Mouse (Mus musculus) CH12.LX (cell line): ENCODE measurements around the gene Exoc8. TPM values are rescaled to one million over a fixed set of nuclear protein-coding genes. Genes with fewer than 3 reads are reported as not detected.

Experiments used
- DNase-seq: peaks from one replicate; pipeline ENCODE4 v3.0.0-alpha.2; 2013; ENCODE audit errors: extremely low read depth
- H3K27ac ChIP-seq: 2 replicates; pipeline ENCODE4 v1.5.1; 2012; ENCODE audit warnings: low read depth, mild to moderate bottlenecking, control low read depth, moderate library complexity; ENCODE audit not compliant: insufficient read depth
- H3K27me3 ChIP-seq: replicated peaks from 2 replicates; pipeline ENCODE3; 2012; ENCODE audit warnings: inconsistent platforms
- H3K36me3 ChIP-seq, 2 experiments: replicated peaks in 1 of 2; 2 replicates each; pipeline versions ENCODE3 to v1.6.1; 2012; ENCODE audit warnings: inconsistent platforms in 1 of 2, low read length in 1 of 2, mild to moderate bottlenecking in 1 of 2, mixed read lengths in 1 of 2, moderate library complexity in 1 of 2; ENCODE audit not compliant: control insufficient read depth in 1 of 2, insufficient read depth in 1 of 2
- H3K4me1 ChIP-seq, 2 experiments: 2 replicates each; pipeline ENCODE4 v1.6.1; 2012; ENCODE audit warnings: inconsistent platforms in 1 of 2, moderate library complexity in 1 of 2; ENCODE audit not compliant: insufficient read depth in 2 of 2, control insufficient read depth in 1 of 2
- H3K4me2 ChIP-seq: 2 replicates; pipeline ENCODE4 v1.6.1; 2012; ENCODE audit warnings: low read depth, mild to moderate bottlenecking, control low read depth; ENCODE audit not compliant: poor library complexity, insufficient read depth, severe bottlenecking
- H3K4me3 ChIP-seq, 3 experiments: fragments of 150-350 bp in 1 of 3; sonication (generic) in 1 of 3; replicated peaks in 1 of 3; 2 replicates each; pipeline versions ENCODE3 to v1.5.1; 2011 to 2012; ENCODE audit warnings: low read depth in 2 of 3, low read length in 2 of 3, mild to moderate bottlenecking in 2 of 3, moderate library complexity in 2 of 3, control low read depth in 1 of 3, improper control_type of control experiment in 1 of 3, inconsistent platforms in 1 of 3, mixed read lengths in 1 of 3; ENCODE audit not compliant: poor library complexity in 1 of 3
- H3K79me2 ChIP-seq: replicated peaks from 2 replicates; pipeline ENCODE4 v1.6.1; 2012; ENCODE audit warnings: mild to moderate bottlenecking, moderate library complexity; ENCODE audit not compliant: control insufficient read depth, poor library complexity, insufficient read depth, severe bottlenecking; ENCODE audit errors: extremely low read depth
- H3K9ac ChIP-seq: 2 replicates; pipeline ENCODE4 v1.6.1; 2012; ENCODE audit warnings: low read depth, mild to moderate bottlenecking, control low read depth, moderate library complexity; ENCODE audit not compliant: insufficient read depth
- H3K9me3 ChIP-seq: replicated peaks from 2 replicates; pipeline ENCODE3; 2012; ENCODE audit warnings: low read length, inconsistent platforms, mixed read lengths
- BHLHE40 ChIP-seq: IDR thresholded peaks from 2 replicates; pipeline ENCODE4 v1.6.1; 2011; ENCODE audit warnings: mild to moderate bottlenecking, low read depth, low read length, improper control_type of control experiment
- CHD1 ChIP-seq: IDR thresholded peaks from 2 replicates; pipeline ENCODE4 v1.6.1; 2012; ENCODE audit warnings: low read depth, low read length, improper control_type of control experiment, inconsistent platforms
- CHD2 ChIP-seq: IDR thresholded peaks from 2 replicates; pipeline ENCODE4 v1.6.1; 2011; ENCODE audit warnings: low read length, improper control_type of control experiment
- CTCF ChIP-seq, 2 experiments: IDR thresholded peaks in 1 of 2; conservative IDR thresholded peaks in 1 of 2; 2 replicates each; pipeline ENCODE4 v1.5.1; 2011 to 2012; ENCODE audit warnings: low read depth in 2 of 2, low read length in 2 of 2, improper control_type of control experiment in 1 of 2, inconsistent platforms in 1 of 2, mild to moderate bottlenecking in 1 of 2, moderate library complexity in 1 of 2
- E2F4 ChIP-seq: IDR thresholded peaks from 2 replicates; pipeline ENCODE4 v1.6.1; 2011; ENCODE audit warnings: low read depth, low read length, improper control_type of control experiment; ENCODE audit not compliant: insufficient replicate concordance
- ELF1 ChIP-seq: IDR thresholded peaks from 2 replicates; pipeline ENCODE4 v1.6.1; 2014; ENCODE audit warnings: low read depth, mild to moderate bottlenecking, inconsistent platforms, low read length, improper control_type of control experiment
- EP300 ChIP-seq: IDR thresholded peaks from 2 replicates; pipeline ENCODE4 v1.6.1; 2011; ENCODE audit warnings: low read length, improper control_type of control experiment
- ETS1 ChIP-seq: conservative IDR thresholded peaks from 2 replicates; pipeline ENCODE4 v1.6.1; 2012; ENCODE audit warnings: low read depth, mild to moderate bottlenecking, inconsistent platforms, low read length, improper control_type of control experiment, moderate library complexity
- GABPA ChIP-seq: IDR thresholded peaks from 2 replicates; pipeline ENCODE4 v1.6.1; 2012; ENCODE audit warnings: low read depth, low read length, improper control_type of control experiment, inconsistent platforms; ENCODE audit not compliant: insufficient replicate concordance
- HCFC1 ChIP-seq: IDR thresholded peaks from 2 replicates; pipeline ENCODE4 v1.6.1; 2012; ENCODE audit warnings: low read depth, mild to moderate bottlenecking, inconsistent platforms, low read length, improper control_type of control experiment
- IRF4 ChIP-seq: IDR thresholded peaks from 2 replicates; pipeline ENCODE4 v1.6.1; 2014; ENCODE audit warnings: low read depth, mild to moderate bottlenecking, inconsistent platforms, low read length, improper control_type of control experiment
- JUN ChIP-seq: IDR thresholded peaks from 2 replicates; pipeline ENCODE4 v1.6.1; 2011; ENCODE audit warnings: low read depth, mild to moderate bottlenecking, low read length, improper control_type of control experiment, moderate library complexity; ENCODE audit not compliant: insufficient read depth
- JUND ChIP-seq: conservative IDR thresholded peaks from 2 replicates; pipeline ENCODE4 v1.6.1; 2011; ENCODE audit warnings: low read depth, low read length, improper control_type of control experiment
- KAT2A ChIP-seq: IDR thresholded peaks from 2 replicates; pipeline ENCODE4 v1.6.1; 2012; ENCODE audit warnings: low read length, improper control_type of control experiment, inconsistent platforms; ENCODE audit not compliant: insufficient replicate concordance
- MAFK ChIP-seq: IDR thresholded peaks from 2 replicates; pipeline ENCODE4 v1.6.1; 2011; ENCODE audit warnings: low read length, improper control_type of control experiment; ENCODE audit not compliant: insufficient replicate concordance
- MAX ChIP-seq: IDR thresholded peaks from 2 replicates; pipeline ENCODE4 v1.6.1; 2011; ENCODE audit warnings: low read length, improper control_type of control experiment
- MAZ ChIP-seq: IDR thresholded peaks from 2 replicates; pipeline ENCODE4 v1.6.1; 2012; ENCODE audit warnings: low read depth, mild to moderate bottlenecking, inconsistent platforms, low read length, improper control_type of control experiment, moderate library complexity
- MEF2A ChIP-seq: IDR thresholded peaks from 2 replicates; pipeline ENCODE4 v1.6.1; 2014; ENCODE audit warnings: low read depth, mild to moderate bottlenecking, inconsistent platforms, low read length, improper control_type of control experiment, borderline replicate concordance
- MXI1 ChIP-seq: IDR thresholded peaks from 2 replicates; pipeline ENCODE4 v1.6.1; 2011; ENCODE audit warnings: mild to moderate bottlenecking, low read depth, low read length, improper control_type of control experiment
- MYC ChIP-seq: IDR thresholded peaks from 2 replicates; pipeline ENCODE4 v1.6.1; 2011; ENCODE audit warnings: low read depth, mild to moderate bottlenecking, improper control_type of control experiment, low read length
- NELFE ChIP-seq: IDR thresholded peaks from 2 replicates; pipeline ENCODE4 v1.6.1; 2011; ENCODE audit warnings: low read depth, low read length, improper control_type of control experiment
- NRF1 ChIP-seq: IDR thresholded peaks from 2 replicates; pipeline ENCODE4 v1.6.1; 2014; ENCODE audit warnings: low read depth, mild to moderate bottlenecking, inconsistent platforms, low read length, improper control_type of control experiment, moderate library complexity
- PAX5 ChIP-seq: IDR thresholded peaks from 2 replicates; pipeline ENCODE4 v1.6.1; 2012; ENCODE audit warnings: low read length, inconsistent platforms, mixed read lengths
- POLR2A ChIP-seq: IDR thresholded peaks from 2 replicates; pipeline ENCODE4 v1.6.1; 2011; ENCODE audit warnings: low read depth, mild to moderate bottlenecking, improper control_type of control experiment, low read length
- POLR2AphosphoS2 ChIP-seq: IDR thresholded peaks from 2 replicates; pipeline ENCODE4 v1.6.1; 2011; ENCODE audit warnings: low read depth, low read length, improper control_type of control experiment
- RAD21 ChIP-seq: IDR thresholded peaks from 2 replicates; pipeline ENCODE4 v1.6.1; 2011; ENCODE audit warnings: low read depth, mild to moderate bottlenecking, low read length, improper control_type of control experiment, moderate library complexity
- RCOR1 ChIP-seq: conservative IDR thresholded peaks from 2 replicates; pipeline ENCODE4 v1.6.1; 2012; ENCODE audit warnings: low read depth, mild to moderate bottlenecking, inconsistent platforms, low read length, improper control_type of control experiment
- SIN3A ChIP-seq: IDR thresholded peaks from 2 replicates; pipeline ENCODE4 v1.6.1; 2012; ENCODE audit warnings: low read length, improper control_type of control experiment, inconsistent platforms
- SMC3 ChIP-seq: IDR thresholded peaks from 2 replicates; pipeline ENCODE4 v1.6.1; 2011; ENCODE audit warnings: low read depth, low read length, improper control_type of control experiment
- TBP ChIP-seq: conservative IDR thresholded peaks from 2 replicates; pipeline ENCODE4 v1.6.1; 2011; ENCODE audit warnings: low read depth, low read length, improper control_type of control experiment
- TCF12 ChIP-seq: IDR thresholded peaks from 2 replicates; pipeline ENCODE4 v1.6.1; 2014; ENCODE audit warnings: low read depth, mild to moderate bottlenecking, inconsistent platforms, low read length, improper control_type of control experiment
- UBTF ChIP-seq: IDR thresholded peaks from 2 replicates; pipeline ENCODE4 v1.6.1; 2012; ENCODE audit warnings: low read depth, mild to moderate bottlenecking, inconsistent platforms, low read length, improper control_type of control experiment, moderate library complexity
- USF1 ChIP-seq: IDR thresholded peaks from 2 replicates; pipeline ENCODE4 v1.6.1; 2014; ENCODE audit warnings: low read depth, mild to moderate bottlenecking, inconsistent platforms, low read length, improper control_type of control experiment
- USF2 ChIP-seq: conservative IDR thresholded peaks from 2 replicates; pipeline ENCODE4 v1.6.1; 2011; ENCODE audit warnings: low read depth, low read length, improper control_type of control experiment
- ZC3H11A ChIP-seq: IDR thresholded peaks from 2 replicates; pipeline ENCODE4 v1.6.1; 2012; ENCODE audit warnings: low read depth, mild to moderate bottlenecking, inconsistent platforms, low read length, improper control_type of control experiment
- ZKSCAN1 ChIP-seq: IDR thresholded peaks from 2 replicates; pipeline ENCODE4 v1.6.1; 2012; ENCODE audit warnings: low read depth, inconsistent platforms, low read length, improper control_type of control experiment, borderline replicate concordance
- ZMIZ1 ChIP-seq: IDR thresholded peaks from 2 replicates; pipeline ENCODE4 v1.6.1; 2012; ENCODE audit warnings: low read depth, mild to moderate bottlenecking, inconsistent platforms, low read length, improper control_type of control experiment
- ZNF384 ChIP-seq: IDR thresholded peaks from 2 replicates; pipeline ENCODE4 v1.6.1; 2012; ENCODE audit warnings: low read depth, low read length, improper control_type of control experiment, inconsistent platforms
- dilution Hi-C: fragments of 300-500 bp; cut with MboI; formaldehyde crosslinking; loops from 2 replicates; pipeline ENCODE4 v1.14.3; 2020; ENCODE audit warnings: low sequenced_read_pairs; ENCODE audit not compliant: extremely low pct_unique_long_range_greater_than_20kb, extremely low pct_ligation_motif_present
- in situ Hi-C: fragments of 300-500 bp; cut with MboI; formaldehyde crosslinking; loops from 3 replicates; pipeline ENCODE4 v1.14.3; 2019; ENCODE audit warnings: low sequenced_read_pairs, low pct_ligation_motif_present, low pct_unique_long_range_greater_than_20kb, mixed read lengths
- polyA plus RNA-seq: library from polyadenylated mRNA; unstranded; fragments of >175 nt; gene quantifications from 2 replicates; pipeline ENCODE4 v1.2.1, GENCODE M21; 2012; ENCODE audit warnings: low read depth; ENCODE audit not compliant: insufficient read length
- total RNA-seq, 2 experiments: library from RNA; depleted of rRNA; stranded (reverse); fragments of 300-350 nt in 1 of 2; fragments of >200 nt in 1 of 2; gene quantifications; 2 replicates each; pipeline ENCODE4 v1.2.3; 2012 to 2014

Gene Exoc8
- total and polyA plus RNA-seq, 3 experiments, result 5.9 to 11.2 (median 10.7) TPM

- H3K27me3 ChIP-seq, result no peaks in the 10 kb centered on the region
- dilution Hi-C loops (no loop called here), in situ Hi-C loops (no loop called here)
- peaks cover 15 to 43% of the 10 kb centered on the region in 2 experiments for H3K4me1 ChIP-seq
- TF ChIP-seq KAT2A, result no peak
- no peak for TF ChIP-seq MAFK
- TF ChIP-seq MYC, result 0 out of 2 replicates have a peak, but pooled peaks have one; percentile 51
- TF ChIP-seq E2F4, result no peak
- TF ChIP-seq MEF2A, result no peak
- TF ChIP-seq PAX5, result no peak
- no peak for TF ChIP-seq IRF4
- peak; percentile 74 for TF ChIP-seq MAX
- no peak for TF ChIP-seq EP300
- TF ChIP-seq USF2, result no peak
- TF ChIP-seq ZMIZ1, result peak; percentile 4; the same call in 1 of the 2 replicates
- TF ChIP-seq SIN3A, result no peak
- TF ChIP-seq BHLHE40, result no peak
- TF ChIP-seq POLR2A, result no peak
- TF ChIP-seq CHD2, result no peak
- no peak for TF ChIP-seq JUN
- no peak for TF ChIP-seq UBTF
- no peak for TF ChIP-seq NELFE
- peak; percentile 5 for TF ChIP-seq RAD21
- TF ChIP-seq JUND, result no peak
- 0 out of 2 replicates have a peak, but pooled peaks have one; percentile 26 for TF ChIP-seq HCFC1
- no peak for TF ChIP-seq GABPA
- peak in 1 of 2 experiments; percentile 52; a peak in 2 of 4 replicates for TF ChIP-seq CTCF (conservative IDR thresholded peaks at IDR 0.05 in 1 of 2, IDR thresholded peaks at IDR 0.05 in 1 of 2; ENCODE audit: low read depth in 2 of 2, low read length in 2 of 2)
- TF ChIP-seq MAZ, result no peak
- TF ChIP-seq ZNF384, result no peak
- TF ChIP-seq POLR2AphosphoS2, result no peak
- TF ChIP-seq TBP, result no peak
- no peak for TF ChIP-seq ETS1
- no peak for TF ChIP-seq ELF1
- TF ChIP-seq MXI1, result peak; percentile 53; the same call in 1 of the 2 replicates
- TF ChIP-seq SMC3, result peak; percentile 4; the same call in 1 of the 2 replicates
- no peak for TF ChIP-seq TCF12
- TF ChIP-seq RCOR1, result no peak
- TF ChIP-seq CHD1, result no peak
- no peak for TF ChIP-seq ZC3H11A
- TF ChIP-seq ZKSCAN1, result no peak
- TF ChIP-seq USF1, result no peak
- TF ChIP-seq NRF1, result no peak; the same call in 1 of the 2 replicates
- peak overlapping the region; percentile 91 to 97 (median 93) for H3K4me3 ChIP-seq
- peak overlapping the region; percentile 45 for H3K27ac ChIP-seq
- H3K9ac ChIP-seq, result peak overlapping the region; percentile 68
- no peaks in the 10 kb centered on the region for H3K9me3 ChIP-seq
- H3K79me2 ChIP-seq, result peaks cover 28% of the 10 kb centered on the region
- peaks cover 29 to 68% of the 10 kb centered on the region in 2 experiments for H3K36me3 ChIP-seq
- peak overlapping the region; percentile 45 for H3K4me2 ChIP-seq
- DNase-seq, result peak; percentile 29
These were observed 696 bp downstream of the Exoc8 start for GRCm38 (mm10) chr8:124896632-124897385.
